Mouse (Mus musculus): ENCODE data around the gene Tmem63a.
A peak's percentile ranks its signal among the peaks of the same experiment; 100 is the strongest.
"Not testable (repeated sequence)": the region's sequence is repeated elsewhere in the genome, so short reads cannot be mapped to it uniquely, and the experiment has no call there.

The Tmem63a gene

DNA sequence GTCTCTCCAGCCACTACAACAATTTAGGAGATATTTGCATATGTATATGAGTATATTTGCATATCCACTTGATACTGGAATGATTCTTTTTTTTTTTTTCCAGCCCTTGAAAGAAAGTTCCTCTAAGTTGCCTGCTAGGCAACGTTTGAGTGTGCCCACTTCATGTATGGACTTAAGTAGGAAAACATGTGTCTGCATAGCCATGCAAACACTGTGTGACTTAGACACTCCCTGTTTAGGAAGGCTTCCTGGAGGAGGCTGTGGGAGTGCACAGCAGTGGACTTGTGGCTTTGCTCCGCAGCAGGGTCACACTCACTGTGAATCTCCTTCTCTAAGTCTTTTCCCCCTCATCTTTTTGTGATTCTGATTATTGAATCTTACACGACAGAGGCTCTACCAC, 16.7 kb downstream of the Tmem63a start:
- no peak for DNase-seq (ENCODE audit: low spot score)

DNA sequence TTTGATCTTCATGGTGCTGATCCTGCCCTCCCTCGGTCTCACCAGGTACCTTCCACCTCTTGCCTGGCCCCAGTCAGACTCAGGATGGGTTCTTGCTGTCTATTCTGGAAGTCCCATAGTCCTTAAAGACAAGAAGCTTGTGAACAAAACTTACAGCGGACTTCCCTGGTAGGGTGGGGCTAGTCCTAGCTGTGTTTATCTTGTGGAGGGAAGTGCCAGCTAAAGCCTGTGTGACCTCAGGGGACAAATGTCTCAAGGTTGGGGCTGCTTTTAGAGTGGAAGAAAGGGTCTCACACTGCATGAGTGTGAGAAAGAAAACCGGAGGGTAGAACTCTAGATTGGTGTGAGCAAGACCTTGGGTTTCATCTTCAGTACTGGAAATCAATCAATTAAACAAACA, 23.6 kb downstream of the Tmem63a start:
- no peak for DNase-seq (ENCODE audit: low spot score)

DNA sequence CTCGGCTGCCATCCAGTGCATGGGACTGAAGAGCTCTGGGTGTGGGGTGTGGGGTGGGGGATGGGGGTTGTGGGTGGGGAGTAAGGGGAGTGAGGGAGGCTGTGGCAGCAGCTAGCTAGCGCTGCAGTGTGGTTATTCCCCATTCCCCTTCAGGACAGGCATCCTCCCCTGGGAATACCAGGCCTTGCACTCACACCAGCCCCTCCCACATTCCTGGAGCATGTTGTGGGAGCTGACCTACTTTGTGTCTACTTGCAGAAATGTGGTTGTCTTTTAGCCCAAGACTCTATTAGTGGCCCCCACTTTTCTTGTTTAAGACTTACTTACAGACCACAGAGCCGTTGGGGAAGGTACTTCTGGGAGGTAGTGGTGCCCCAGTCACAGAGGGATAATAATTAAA, 24.4 kb downstream of the Tmem63a start:
- DNase-seq (ENCODE audit: low spot score) = no peak

DNA sequence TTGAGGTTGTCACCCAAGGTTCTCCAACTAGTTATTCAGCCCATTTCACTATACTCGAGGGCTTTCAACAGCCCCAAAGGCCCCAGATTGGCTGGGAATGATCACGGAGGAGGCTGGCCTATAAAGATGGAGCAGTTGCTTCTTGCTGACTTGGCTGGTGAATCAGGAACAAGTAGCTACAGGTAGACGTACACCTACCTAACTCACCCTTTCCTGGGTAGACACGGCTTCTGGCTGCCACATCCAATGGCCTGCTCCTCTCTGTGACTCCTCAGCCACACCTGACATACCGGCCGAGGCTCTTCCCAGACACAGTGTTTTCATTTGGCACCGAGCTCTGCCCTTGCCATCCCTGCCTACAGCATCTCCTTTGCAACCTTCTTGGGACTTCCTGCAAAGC, 25.1 kb downstream of the Tmem63a start:
- DNase-seq (ENCODE audit: low spot score) = no peak

DNA sequence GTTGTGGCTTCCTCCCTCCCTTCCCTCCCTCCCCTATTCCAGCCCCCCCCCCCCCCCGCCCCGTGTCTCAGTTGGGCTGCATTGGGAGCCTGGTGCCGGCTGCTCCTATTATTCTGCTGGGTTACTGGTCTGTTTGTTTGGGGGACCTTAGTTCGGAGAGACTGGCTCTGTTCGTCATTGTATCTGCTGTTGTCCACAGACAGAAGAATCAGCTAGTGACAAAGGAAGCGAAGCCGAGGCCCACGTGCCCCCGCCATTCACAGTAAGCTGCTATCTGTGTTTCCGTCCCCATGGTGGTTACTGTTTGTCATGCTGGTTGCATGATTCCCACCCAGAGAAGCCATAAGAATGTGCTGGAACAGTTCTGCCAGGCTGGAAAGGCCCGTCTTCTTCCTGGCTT, 30.8 kb downstream of the Tmem63a start:
- DNase-seq (ENCODE audit: low spot score) = no peak

DNA sequence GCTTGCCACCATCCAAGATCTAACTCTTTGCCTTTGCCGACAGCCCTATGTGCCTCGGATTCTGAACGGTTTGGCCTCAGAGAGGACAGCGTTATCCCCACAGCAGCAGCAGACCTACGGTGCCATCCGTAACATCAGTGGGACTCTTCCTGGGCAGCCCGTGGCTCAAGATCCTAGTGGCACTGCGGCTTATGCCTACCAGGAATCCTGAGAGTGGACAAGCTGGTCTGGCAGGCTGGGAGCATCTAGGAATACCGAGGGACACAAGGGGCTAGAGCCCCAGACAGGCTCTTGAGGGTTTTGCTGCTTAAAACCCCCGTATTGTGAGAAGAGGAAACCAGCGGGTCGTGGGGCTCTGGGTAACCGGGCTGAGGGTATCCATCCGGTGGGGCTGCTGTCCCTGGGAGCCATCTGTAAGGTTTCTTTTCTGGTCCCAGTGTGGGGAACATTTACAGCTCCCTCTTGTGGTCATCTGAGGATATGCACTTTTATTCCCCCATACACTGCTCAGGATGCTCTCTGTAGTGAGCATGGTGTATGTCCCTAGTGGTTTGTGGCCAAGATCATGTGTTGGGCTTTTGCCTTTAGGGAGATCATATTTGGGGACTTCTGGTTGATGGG, 32.1 kb downstream of the Tmem63a start:
- DNase-seq (ENCODE audit: low spot score) = no peak

DNA sequence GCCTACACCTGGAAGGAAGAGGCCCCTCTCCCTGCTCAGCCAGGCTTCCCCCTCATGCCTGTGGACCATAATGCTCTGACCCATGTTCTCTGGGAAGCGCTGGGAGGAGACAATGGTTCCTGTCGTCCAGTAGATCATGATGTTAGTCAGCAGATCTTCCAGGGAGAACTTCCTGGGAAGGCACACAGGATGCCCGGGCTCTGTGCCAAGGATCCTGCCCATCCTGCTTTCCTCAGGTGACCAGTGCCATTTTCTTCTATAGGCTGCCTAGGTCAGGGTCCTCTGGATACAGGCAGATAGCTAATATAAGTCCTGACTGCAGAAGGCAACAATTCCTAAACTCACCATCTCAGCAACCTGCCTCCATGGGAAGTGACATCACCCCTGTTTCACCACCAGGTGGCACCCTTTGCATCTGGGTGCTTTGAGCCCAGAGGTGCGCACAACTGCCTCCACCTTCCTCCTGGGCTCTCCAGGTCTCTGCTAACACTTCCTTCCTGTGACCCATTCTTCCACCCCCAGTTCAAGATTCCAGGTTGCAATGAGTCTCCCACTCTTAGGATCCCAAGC, 34.1 kb downstream of the Tmem63a start:
- DNase-seq (ENCODE audit: low spot score) = no peak

DNA sequence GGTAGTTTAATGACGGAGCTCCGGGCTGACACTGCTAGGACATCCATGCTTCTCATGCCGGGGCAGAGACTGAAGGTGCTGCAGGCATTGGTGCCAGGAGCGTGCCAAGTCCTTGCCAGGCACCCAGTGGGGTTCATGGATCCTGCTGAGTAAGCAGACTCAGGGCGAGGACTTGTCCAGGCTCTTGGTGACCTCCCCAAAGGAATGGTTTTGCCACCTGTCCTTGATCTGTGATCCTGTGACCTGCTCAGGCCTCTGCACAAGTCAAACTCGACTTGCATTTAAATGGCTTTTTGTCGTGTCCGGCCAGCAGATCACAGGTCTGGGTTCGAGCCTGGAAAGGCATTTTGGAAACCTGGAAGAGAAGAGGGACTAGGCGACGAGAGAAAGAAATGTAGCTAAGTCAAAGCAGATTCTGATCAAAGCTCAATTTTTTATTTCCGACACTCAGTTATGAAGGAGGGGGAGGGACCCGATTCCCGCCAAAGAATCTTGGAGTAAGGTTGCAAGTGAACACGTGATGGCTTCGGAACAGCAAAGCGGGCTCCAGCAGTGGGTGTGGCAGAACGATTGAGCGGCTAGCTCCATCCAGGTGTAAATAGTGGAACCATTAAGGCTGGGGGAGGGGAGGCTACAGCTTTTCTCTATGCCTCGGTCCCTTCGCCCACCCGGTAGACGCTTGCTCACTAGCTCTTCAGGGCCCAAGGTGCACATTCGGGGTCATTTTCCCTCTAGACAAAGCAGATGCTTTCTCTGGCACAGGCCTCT, 37.5 kb downstream of the Tmem63a start:
- no peak for DNase-seq (ENCODE audit: low spot score)

DNA sequence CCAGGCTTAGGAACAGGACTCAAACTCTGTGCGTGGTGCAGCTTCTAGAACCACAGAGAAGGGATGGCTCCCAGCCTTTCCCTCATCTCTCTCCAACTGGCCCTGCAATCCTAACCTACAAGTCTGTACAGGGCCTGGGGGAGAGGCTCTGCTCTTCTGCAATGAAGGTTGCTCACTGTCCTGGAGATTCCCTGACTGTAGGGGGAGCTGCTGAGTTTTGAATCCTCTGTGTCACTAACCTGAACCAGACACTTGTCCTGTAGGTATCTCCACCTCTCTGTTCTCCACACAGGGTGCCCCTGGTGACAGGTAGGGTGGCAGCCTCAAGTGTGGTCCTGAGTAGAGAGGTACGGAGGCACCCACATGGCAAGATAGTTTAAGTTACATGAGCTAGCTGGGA, 38.3 kb downstream of the Tmem63a start:
- DNase-seq (ENCODE audit: low spot score) = no peak

DNA sequence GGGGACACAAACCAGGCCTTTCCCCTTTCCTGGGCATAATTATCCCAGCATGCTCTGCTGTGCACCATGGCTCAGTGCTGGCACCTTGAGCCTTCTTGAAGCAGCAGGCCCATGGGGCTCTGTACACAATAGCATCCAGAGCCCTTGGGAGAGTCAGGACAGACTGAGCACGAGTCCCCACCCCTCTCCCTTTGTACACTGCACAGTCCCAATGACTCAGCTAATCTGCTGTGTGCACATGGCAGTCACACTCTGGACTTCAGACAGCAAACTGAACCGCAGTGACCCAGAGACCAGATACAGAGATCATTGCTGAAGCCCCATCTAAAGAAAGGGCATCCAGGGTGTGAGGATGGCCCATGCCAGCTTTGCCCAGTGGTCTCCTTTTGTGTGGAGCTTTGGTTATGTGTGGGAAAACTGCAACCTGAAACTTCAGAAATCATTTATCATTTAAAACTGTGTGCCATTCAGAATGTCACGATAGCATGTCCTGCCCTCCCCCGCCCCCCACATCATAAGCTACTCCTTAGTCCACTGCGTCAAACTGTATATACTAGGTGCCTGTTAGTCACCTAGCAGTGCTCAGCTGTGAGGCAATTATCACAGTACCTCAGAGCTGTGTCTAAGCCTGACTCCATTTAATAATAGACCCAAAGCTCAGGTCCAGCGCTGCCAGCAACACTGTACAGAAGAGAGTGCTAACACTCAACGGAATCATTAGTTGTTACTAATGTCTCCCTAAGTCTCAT, 39.3 kb downstream of the Tmem63a start:
- DNase-seq (ENCODE audit: low spot score) = not testable (repeated sequence)

DNA sequence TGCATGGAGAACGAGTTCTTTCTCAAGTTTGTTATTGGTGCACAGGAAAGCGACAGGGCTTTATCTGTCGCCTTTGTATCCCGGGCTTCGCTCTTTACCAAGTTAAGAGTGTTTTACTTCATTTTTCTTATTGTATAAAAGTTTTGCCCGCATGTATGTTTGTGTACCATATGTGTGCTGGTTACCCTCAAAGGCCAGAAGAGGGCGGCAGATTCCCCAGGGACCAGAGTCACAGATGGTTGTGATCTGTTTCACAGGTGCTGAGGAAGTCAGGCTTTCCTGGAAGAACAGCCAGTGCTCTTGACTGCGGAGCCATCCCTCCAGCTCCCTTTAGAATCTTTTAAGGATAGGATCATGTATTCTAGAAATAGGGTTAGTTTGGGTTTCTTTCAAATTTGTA, 44.6 kb downstream of the Tmem63a start:
- no peak for DNase-seq (ENCODE audit: low spot score)

DNA sequence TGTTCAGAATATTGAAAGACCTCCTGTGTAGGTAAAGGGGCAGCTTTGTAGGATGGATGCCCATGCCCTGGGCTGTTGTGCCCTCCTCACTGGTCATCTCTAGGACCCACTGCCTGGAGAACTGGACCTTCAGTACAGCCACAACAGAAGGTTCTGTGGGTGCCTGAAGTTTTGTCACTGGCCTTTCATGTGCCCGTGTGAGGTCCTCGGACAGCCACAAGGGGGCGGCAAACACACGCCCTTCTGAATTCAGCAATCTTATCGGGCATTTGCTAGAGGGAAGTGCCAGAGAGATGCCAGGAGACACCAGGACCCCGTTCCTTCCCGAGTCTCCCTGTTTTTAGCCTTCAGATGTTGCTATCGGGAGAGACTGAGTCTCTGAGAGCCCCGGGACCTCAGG, 45.6 kb downstream of the Tmem63a start:
- DNase-seq (ENCODE audit: low spot score) = peak; percentile 54

DNA sequence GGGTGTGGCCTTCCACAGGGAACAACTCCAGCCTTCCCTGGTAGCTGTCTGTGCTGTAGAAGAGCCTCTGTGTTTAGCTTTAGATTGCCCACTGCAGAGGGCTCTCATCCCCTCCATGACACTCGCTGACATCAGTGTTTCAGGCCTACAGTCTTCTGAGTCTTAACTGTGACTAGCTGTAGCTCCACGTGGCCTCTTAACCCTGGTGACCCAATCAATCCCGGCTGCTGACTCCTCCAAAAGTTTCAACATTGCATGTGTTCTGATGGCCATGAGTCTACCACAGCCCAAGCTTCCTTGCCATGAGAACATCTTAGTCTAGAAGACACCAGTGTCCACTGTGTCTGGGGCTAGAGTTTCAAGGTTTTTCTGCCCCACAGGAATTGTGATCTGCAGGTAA, 48.5 kb downstream of the Tmem63a start:
- no peak for DNase-seq (ENCODE audit: low spot score)

DNA sequence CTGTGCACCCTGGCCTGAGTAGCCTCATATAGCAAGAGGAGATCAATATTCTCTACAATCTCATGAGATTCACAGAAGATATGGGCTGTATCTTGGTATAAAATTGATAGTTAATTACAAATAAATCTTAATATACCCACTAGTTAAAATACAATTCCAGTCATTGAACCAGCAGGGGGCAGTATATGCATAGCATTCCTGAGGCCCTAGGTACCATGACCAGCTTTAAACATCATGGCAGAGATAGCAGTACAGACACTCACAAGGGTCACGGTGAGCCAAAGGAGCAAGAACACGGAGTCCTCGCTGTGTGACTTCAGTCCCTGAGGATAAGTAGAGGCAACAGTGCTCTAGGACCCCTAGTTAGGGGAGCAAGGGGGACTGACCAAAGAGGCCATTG, 50.0 kb downstream of the Tmem63a start:
- DNase-seq (ENCODE audit: low spot score) = no peak

DNA sequence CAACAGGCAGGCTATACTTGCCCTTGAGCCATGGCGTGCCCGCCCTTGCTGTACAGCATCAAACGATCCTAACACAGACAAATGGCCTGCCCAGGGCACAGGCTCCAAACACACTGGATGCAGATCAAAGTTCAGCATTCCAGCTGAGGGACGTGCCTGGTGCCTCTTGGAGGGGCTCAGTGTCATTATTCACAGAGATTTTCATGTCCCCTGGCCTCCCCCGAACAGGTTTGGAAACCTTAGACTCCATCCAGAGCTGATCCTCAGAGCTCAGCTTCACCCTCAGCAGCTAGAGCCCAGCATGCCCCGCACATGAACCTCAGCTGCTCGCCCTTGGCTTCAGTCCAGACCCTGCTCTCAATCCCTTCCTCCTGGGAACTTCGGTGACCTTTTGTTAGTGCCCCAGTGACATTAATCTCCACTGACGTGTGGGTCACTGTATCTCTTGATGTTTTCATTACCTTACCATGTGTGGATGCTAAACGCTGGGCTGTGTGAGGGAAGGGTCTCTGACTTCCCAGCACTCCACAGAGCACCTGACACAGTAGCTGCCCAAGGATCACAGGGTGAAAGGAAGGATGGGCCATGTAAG, 58.5 kb downstream of the Tmem63a start:
- DNase-seq (ENCODE audit: low spot score) = no peak

DNA sequence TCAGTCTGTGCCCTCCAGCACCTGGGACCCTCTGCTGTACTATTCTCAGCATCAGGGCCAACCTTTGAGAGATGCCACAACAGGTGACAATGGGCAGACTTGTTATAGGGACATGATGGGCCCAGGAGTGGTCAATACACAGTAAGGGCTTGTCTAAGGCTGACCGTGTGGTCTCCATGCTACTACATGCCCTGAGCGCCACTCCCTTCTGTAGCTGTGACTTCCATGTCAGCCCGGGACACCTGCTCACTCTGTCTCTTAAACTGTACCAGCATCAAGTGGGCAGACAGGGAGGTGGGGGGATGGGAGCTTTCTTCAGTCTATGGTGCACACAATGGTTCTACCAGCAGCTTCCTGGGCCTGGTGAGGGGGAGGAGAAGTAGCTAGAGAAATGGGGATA, 59.1 kb downstream of the Tmem63a start:
- DNase-seq (ENCODE audit: low spot score) = no peak

DNA sequence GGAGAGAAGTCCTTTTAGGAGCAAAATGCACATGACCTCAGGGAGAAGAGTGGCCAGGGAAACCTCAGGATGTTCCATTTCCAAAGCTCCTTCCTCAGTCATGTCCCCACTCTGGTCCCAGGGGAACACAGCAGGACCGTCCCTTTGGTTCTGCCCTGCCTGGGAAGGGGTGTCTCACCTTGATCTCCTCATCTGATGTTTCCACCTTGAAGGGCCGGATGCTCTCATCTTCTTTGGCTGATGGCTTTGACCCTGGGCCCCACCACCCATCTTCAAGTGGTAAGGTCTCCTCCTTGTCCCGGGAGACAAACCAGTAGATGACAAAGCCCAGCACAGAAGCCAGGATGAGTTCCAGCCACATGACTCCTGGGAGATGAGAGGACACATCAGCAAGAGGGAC, 59.5 kb downstream of the Tmem63a start:
- no peak for DNase-seq (ENCODE audit: low spot score)

DNA sequence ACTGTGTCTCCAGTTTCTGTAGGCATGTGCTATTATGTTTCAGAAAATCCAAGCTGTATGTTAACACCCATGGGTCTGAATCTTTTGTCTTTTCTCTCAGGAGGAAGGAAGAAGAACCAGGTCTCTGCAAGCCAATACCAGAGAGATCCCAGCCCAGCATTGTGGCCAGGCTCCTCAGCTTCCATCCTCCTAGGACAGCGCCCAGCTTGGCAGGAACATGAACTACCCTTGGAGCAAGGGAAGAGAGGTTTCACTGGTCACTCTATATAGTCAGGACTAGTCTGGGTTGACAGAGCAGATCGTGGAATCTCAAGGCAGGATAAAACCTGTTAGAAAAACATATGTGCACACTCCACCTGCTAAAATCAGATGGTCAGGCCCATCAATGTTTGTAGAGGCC, 61.6 kb downstream of the Tmem63a start:
- DNase-seq (ENCODE audit: low spot score) = no peak

DNA sequence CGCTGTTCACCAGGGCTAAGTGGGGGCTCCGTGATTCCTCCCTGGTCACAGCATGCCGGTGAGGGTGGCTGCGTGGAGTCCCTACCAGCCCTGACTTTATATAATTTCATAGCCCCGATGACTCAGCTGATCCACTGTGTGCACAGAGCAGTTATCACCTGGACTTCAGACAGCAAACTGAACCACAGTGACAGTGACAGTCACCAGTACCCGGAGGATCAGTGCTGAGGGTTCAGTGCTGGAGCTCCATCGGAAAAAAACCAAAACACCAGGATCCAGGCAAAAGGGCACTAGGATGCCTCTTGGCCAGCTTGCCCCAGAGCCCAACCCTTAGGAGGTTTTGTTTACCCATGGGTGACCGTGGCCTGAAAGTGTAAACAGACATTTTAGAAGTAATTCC, 63.2 kb downstream of the Tmem63a start:
- no peak for DNase-seq (ENCODE audit: low spot score)

DNA sequence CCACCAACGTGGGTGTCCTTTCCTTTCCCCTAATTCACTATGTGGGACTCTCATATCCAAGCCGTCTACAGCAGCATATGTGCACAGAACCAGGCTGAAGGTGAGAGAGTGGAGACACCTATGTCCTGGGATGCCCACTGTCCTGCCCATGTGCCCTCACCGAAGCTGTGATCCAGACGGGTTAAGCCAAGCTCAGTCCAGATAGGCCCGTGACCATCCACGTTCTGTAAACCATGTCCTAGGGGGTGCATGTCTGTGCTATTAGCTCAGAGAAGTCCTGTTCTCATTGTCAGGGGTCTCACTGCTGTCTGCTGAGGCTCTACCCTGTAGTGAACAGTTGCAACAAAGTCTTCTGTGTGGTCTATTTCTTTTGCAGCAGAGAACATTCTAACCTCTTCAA, 65.7 kb downstream of the Tmem63a start:
- no peak for DNase-seq (ENCODE audit: low spot score)

DNA sequence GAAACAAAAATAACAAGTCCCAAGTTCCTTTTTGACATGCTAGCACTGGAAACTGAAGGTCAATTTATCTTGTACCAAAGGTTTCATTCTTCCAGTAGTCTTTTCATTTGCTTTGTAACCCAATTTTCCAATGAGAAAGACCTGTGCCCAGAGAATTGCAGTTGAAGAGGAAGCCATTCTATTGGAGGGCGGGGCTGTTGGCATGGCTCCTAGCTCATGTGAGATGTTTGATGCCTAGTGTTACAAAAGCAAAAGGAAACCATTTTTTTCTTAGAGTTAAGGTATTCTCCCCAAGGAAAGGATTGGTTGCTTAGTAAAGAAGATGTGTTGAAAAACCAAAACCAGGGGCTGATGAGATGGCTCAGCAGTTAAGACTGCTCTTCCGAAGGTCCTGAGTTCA, 66.1 kb downstream of the Tmem63a start:
- no peak for DNase-seq (ENCODE audit: low spot score)

DNA sequence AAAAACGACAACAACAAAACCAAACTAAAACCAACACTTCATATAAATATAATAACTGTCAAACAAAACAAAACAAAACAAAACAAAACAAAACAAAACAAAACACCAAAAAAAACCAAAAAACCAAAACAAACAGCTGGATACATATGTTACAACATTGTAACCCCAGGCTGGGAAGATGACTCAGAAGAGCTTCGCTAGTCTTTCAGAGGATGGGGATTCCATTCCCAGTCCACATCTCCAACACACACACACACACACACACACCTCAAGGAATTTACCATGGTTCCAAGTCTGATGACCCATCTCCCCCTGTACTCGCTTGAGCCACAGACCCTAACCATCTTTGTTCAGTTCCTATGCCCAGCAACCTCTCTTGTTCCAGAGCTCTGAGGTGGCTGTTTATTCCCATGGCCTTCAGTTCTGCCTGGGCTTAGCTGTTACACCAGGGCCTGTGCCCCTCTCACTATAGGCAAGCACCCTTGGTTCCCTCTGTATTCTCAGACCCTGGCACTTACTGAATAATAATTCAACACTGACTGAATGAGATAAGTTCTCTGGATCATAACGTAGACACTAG, 67.0 kb downstream of the Tmem63a start:
- no peak for DNase-seq (ENCODE audit: low spot score)

Data from testis, postnatal 14 days (tissue).